Mouse (Mus musculus): ENCODE data around the gene Bmp7.

- TF ChIP-seq CTCF (IDR thresholded peaks at IDR 0.05) (no peak), EP300 (IDR thresholded peaks at IDR 0.05) (no peak)
Observed at GRCm38 (mm10) chr2:172922597-172922996, 17.5 kb downstream of the Bmp7 start.

Data from lung, postnatal 0 days (tissue).